Mouse (Mus musculus) left cerebral cortex, postnatal 10 days (tissue): ENCODE measurements around the gene Lrrc20. TPM values are rescaled to one million over a fixed set of nuclear protein-coding genes. Genes with fewer than 3 reads are reported as not detected.

ENCODE experiments used
- DNase-seq, 2 experiments: peaks; one replicate each; pipeline ENCODE4 v3.0.0; 2021 to 2022; ENCODE audit warnings: low spot score in 2 of 2, mixed read lengths in 1 of 2; ENCODE audit errors: extremely low spot score in 1 of 2
- intact Hi-C: fragments of 180-260 bp; cut with DNase I; formaldehyde crosslinking; loops from one replicate; pipeline ENCODE4 v1.15.1; 2025
- total RNA-seq, 2 experiments: library from RNA; stranded (reverse); gene quantifications; 2 replicates each; pipeline ENCODE4 v1.2.3; 2021

The Lrrc20 gene
- total RNA-seq, 2 experiments from 2014 or later: 13.2 to 15.0 TPM

GRCm38 (mm10) chr10:61504073-61504472, 28.5 kb downstream of the Lrrc20 start:
- no peak for DNase-seq
- intact Hi-C loops: no loop called here

- intact Hi-C loops: no loop called here
- DNase-seq: peak in 1 of 2 experiments; percentile 36
Observed at GRCm38 (mm10) chr10:61506381-61507200, 31.0 kb downstream of the Lrrc20 start.

GRCm38 (mm10) chr10:61509873-61510272, 34.3 kb downstream of the Lrrc20 start:
- intact Hi-C loops: no loop called here
- no peak for DNase-seq

- intact Hi-C loops: no loop called here
- DNase-seq: peak in 1 of 2 experiments; percentile 19
Observed at GRCm38 (mm10) chr10:61510809-61511208, 35.2 kb downstream of the Lrrc20 start.

GRCm38 (mm10) chr10:61512215-61512889, 36.8 kb downstream of the Lrrc20 start:
- intact Hi-C loops: no loop called here
- DNase-seq: peak in 1 of 2 experiments; percentile 9

- intact Hi-C loops: no loop called here
- no peak for DNase-seq
Observed at GRCm38 (mm10) chr10:61516866-61517265, 41.3 kb downstream of the Lrrc20 start.

- intact Hi-C loops: no loop called here
- DNase-seq: peak in 1 of 2 experiments; percentile 55
Observed at GRCm38 (mm10) chr10:61517296-61518071, 41.9 kb downstream of the Lrrc20 start.

- DNase-seq: peak in 1 of 2 experiments; percentile 9
- intact Hi-C loops: no loop called here
Observed at GRCm38 (mm10) chr10:61518320-61518719, 42.7 kb downstream of the Lrrc20 start.

GRCm38 (mm10) chr10:61519491-61519890, 43.9 kb downstream of the Lrrc20 start:
- peak in 1 of 2 experiments; percentile 5 for DNase-seq
- intact Hi-C loops: no loop called here

- intact Hi-C loops: no loop called here
- DNase-seq: no peak
Observed at GRCm38 (mm10) chr10:61520714-61521113, 45.1 kb downstream of the Lrrc20 start.

GRCm38 (mm10) chr10:61530936-61531335, 55.3 kb downstream of the Lrrc20 start:
- no peak for DNase-seq
- intact Hi-C loops: no loop called here

- DNase-seq: no peak
- intact Hi-C loops: no loop called here
Observed at GRCm38 (mm10) chr10:61533285-61533684, 57.7 kb downstream of the Lrrc20 start.

- intact Hi-C loops: no loop called here
- peak in 1 of 2 experiments; percentile 41 for DNase-seq
Observed at GRCm38 (mm10) chr10:61534371-61535101, 58.9 kb downstream of the Lrrc20 start.

GRCm38 (mm10) chr10:61535441-61535840, 59.8 kb downstream of the Lrrc20 start:
- intact Hi-C loops: no loop called here
- no peak for DNase-seq

GRCm38 (mm10) chr10:61536130-61537035, 60.8 kb downstream of the Lrrc20 start:
- intact Hi-C loops: no loop called here
- DNase-seq: peak in 1 of 2 experiments; percentile 83

- DNase-seq: no peak
- intact Hi-C loops: no loop called here
Observed at GRCm38 (mm10) chr10:61537036-61537380, 61.4 kb downstream of the Lrrc20 start.

GRCm38 (mm10) chr10:61538446-61538845, 62.8 kb downstream of the Lrrc20 start:
- DNase-seq: no peak
- intact Hi-C loops: no loop called here
